Mouse (Mus musculus) lung, adult 2 months (tissue): Measurements from ENCODE around the gene Havcr2.

Source experiments
- CTCF ChIP-seq: fragments of 200-500 bp; IDR thresholded peaks from 2 replicates; pipeline ENCODE4 v1.5.1; 2011; ENCODE audit warnings: mild to moderate bottlenecking, low read length, control low read depth; ENCODE audit not compliant: insufficient read depth
- POLR2A ChIP-seq: fragments of 200-500 bp; IDR thresholded peaks from 2 replicates; pipeline ENCODE4 v1.6.1; 2011; ENCODE audit warnings: low read depth, mild to moderate bottlenecking, control low read depth, low read length, borderline replicate concordance; ENCODE audit errors: extremely low read depth

DNA sequence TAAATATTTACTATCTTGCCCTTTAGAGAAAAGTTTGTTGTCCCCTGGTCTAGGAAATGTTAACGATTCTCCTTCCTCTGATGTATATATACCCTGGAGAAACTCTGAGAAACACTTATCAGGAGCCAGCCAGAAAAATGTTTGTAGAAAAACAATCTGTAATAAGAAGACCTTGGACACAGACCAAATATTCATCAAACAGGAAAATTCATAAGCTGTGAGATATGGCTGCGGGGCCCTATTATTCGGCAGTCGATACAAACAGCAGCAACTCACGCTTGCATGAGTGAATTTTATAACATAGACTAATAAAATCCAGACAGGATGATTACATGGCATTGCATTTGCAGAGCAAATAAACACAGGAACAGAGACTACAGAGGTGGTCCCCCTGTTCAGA, 35.9 kb upstream of the Havcr2 start:
- TF ChIP-seq CTCF: no peak
- TF ChIP-seq POLR2A: no peak
